Mouse (Mus musculus): ENCODE measurements around the gene Ube2g1.
A peak's percentile ranks its signal among the peaks of the same experiment; 100 is the strongest.
"Not testable (repeated sequence)": the region's sequence is repeated elsewhere in the genome, so short reads cannot be mapped to it uniquely, and the experiment has no call there.

Gene Ube2g1

GRCm38 (mm10) chr11:72692353-72692752, 85.3 kb downstream of the Ube2g1 start:
- DNase-seq (ENCODE audit: low spot score) = no peak

GRCm38 (mm10) chr11:72695025-72695424, 87.9 kb downstream of the Ube2g1 start:
- no peak for DNase-seq (ENCODE audit: low spot score)

- no peak for DNase-seq (ENCODE audit: low spot score)
These were observed 89.4 kb downstream of the Ube2g1 start for GRCm38 (mm10) chr11:72696368-72696971.

- DNase-seq (ENCODE audit: low spot score) = no peak
These were observed 90.2 kb downstream of the Ube2g1 start for GRCm38 (mm10) chr11:72697323-72697722.

DNA sequence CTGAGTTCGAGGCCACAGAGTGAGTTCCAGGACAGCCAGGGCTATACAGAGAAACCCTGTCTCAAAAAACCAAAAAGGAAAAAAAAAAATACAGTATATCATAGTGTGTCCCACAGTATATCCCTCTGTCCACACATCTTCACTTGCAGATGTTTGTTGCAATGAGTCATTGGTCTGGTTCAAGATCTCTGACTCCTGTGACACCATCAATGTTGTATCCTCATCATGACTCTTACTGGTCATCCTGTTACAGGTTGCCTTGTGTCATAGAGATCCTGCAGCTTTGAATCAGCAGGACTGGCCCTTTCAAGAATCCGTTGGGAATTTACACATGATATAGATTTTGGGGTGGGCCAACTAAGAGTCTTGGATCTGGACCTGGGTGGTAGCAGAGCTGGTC, 98.0 kb downstream of the Ube2g1 start:
- not testable (repeated sequence) for DNase-seq (ENCODE audit: low spot score)

- peak; percentile 25 for DNase-seq (ENCODE audit: low spot score)
These were observed 105.6 kb downstream of the Ube2g1 start for GRCm38 (mm10) chr11:72712721-72713120.

DNA sequence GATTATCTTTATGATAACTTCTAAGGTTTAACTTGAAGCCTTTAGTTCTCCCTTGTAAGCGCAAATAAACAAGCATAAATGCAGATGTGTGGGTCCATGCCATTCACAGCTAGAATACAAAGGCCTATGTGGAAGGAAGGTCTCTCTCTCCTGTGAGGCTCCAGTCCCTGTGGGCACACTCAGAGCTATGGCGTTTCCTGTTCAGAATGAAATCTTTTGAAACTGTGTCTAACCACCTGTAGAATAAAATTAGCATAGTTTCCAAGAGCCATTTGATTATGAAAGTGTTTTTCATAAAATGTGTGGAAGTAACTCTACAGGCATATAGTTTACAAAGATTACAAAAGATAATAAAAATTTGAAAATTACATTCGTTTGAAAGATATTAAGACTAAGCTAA, 111.1 kb downstream of the Ube2g1 start:
- DNase-seq (ENCODE audit: low spot score) = no peak

DNA sequence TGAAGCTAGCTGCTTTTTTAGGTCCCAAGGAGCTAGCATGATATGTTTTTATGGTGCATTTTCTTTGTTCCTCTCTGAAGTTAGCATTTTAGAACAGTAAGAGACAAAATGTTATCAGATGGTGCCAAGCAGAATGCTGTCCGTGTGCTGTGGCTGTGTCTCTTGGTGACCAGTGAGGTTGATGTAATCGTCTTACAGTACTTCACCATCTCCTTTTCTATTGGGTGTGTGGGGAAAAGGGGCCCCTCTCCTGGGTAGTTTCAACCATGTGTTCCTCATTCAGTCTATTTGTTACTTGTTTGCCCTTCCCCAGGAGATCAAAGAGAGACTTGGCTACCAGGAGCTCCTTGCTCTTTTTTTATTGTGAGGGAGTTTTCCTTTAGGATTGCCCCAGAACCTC, 116.1 kb downstream of the Ube2g1 start:
- no peak for DNase-seq (ENCODE audit: low spot score)

GRCm38 (mm10) chr11:72723871-72724270, 116.8 kb downstream of the Ube2g1 start:
- DNase-seq (ENCODE audit: low spot score) = peak; percentile 71

GRCm38 (mm10) chr11:72726023-72726422, 118.9 kb downstream of the Ube2g1 start:
- peak; percentile 21 for DNase-seq (ENCODE audit: low spot score)

GRCm38 (mm10) chr11:72733736-72734135, 126.7 kb downstream of the Ube2g1 start:
- DNase-seq (ENCODE audit: low spot score) = no peak

DNA sequence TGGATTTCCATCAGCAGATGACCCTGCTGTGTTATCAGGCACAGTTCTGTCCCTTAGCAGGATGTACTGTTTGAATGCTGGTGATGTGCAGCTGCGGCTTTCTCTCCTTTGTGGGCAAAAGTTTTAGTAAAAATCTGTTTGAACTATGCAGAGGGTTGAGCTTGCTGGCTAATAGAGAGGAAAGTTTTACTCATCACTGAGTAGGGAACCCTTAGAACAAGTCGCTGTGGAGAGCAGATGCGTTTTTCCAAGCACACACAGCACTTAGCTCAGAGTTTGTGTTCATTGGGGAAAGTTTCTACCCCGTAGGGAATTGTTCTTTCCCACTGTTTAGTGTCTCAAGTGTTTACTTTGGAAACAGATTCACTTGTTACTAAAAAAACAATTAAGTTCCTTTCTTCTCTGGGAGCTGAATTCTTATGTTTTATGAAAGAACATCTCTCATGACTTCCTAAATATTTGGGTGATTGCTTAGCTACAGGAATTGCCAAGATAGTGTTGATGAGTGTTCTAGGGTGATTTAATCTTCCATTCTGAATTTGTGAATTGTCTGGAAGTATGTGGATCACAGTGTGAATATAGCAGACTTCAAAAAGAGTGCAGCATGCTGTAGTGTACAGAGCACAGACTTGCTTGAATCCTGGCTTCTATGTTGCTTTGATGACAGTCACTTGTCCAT, 127.9 kb downstream of the Ube2g1 start:
- peak; percentile 26 for DNase-seq (ENCODE audit: low spot score)

- DNase-seq (ENCODE audit: low spot score) = no peak
These were observed 128.4 kb downstream of the Ube2g1 start for GRCm38 (mm10) chr11:72735519-72735860.

Data from adipocyte (in vitro differentiated cells).